Mouse (Mus musculus) myocyte (in vitro differentiated cells): ENCODE data around the gene Rnf215.

Experiments
- CEBPB ChIP-seq: IDR thresholded peaks from 2 replicates; pipeline ENCODE4 v1.6.1; 2011; ENCODE audit warnings: mild to moderate bottlenecking, moderate library complexity; ENCODE audit not compliant: poor library complexity, insufficient read depth, severe bottlenecking
- MAX ChIP-seq: IDR thresholded peaks from one replicate; pipeline ENCODE4 v1.6.1; 2011; ENCODE audit warnings: low read depth, mild to moderate bottlenecking, control low read depth
- MYOD1 ChIP-seq, 3 experiments: IDR thresholded peaks; one replicate each; pipeline ENCODE4 v1.6.1; 2011; ENCODE audit warnings: control low read depth in 2 of 3, low read depth in 2 of 3, mild to moderate bottlenecking in 2 of 3, moderate library complexity in 1 of 3; ENCODE audit not compliant: insufficient read length in 2 of 3, control insufficient read depth in 1 of 3
- POLR2A ChIP-seq: IDR thresholded peaks from one replicate; pipeline ENCODE4 v1.6.1; 2011; ENCODE audit warnings: low read depth, mild to moderate bottlenecking, control low read depth, moderate library complexity; ENCODE audit not compliant: insufficient read length
- POLR2AphosphoS2 ChIP-seq: IDR thresholded peaks from one replicate; pipeline ENCODE4 v1.6.1; 2011; ENCODE audit warnings: low read depth, control low read depth; ENCODE audit not compliant: insufficient read length

GRCm38 (mm10) chr11:4116458-4117141, 18.4 kb upstream of the Rnf215 start:
- no peak for TF ChIP-seq CEBPB
- TF ChIP-seq POLR2A: no peak
- peak; percentile 49 to 93 (median 89) for TF ChIP-seq MYOD1 (IDR thresholded peaks at IDR 0.05; ENCODE audit: control insufficient read depth in 1 of 3, insufficient read length in 2 of 3, low read depth in 2 of 3)
- TF ChIP-seq MAX: no peak
- TF ChIP-seq POLR2AphosphoS2: no peak
